Comparison of ENCODE assay signal across 10 mouse cellular contexts in the genomic region with DNA sequence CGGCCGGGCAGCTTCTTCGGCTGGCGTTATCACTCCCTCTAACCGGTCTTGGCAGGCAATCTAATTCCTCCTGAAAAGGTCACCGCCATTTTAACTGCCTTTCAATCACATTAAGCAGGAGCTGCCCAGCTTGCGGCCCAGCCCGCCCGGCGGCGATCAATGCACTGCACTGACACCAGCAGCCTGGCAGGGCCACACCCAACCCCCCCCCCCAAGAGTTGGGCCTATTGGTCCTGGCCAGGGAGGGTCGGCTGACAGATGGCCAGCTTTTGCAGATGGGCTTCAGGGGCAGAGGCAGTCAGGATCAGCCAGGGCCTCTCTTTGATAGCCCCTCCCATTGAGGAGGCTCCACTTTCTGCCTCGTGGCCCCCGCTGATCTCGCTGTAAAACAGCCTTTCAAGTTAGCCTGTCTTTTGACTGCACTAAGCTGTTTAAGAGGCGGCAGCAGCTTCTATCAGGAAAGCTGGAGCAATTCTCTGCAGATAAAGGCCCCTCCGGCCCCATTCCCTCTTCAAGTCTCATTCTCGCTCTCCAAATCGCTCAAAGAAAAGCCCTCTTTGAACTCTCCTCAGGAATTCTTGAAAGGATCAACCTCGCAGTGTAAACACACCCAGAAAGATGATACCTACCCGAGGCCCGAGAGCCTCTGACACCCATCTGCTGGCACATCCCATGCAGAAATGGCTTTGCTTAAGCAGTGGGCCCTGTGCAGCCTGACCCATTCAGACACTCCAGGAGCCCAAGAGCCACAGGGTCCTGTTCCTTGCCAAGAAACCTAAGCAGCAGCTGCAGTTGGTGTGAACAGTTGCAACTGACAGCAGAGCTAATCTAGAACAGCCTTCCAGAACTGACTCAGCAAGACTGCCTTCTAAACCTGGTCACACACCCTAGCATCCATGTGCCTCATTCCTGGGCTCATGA. TPM values are rescaled to one million over a fixed set of nuclear protein-coding genes. Genes with fewer than 3 reads are reported as not detected.
DNase-seq lines count a peak whose midpoint lies in the region; ATAC-seq and TF ChIP-seq lines count a peak whose summit lies in the region.
"Had no signal": no experiment of that assay in that cellular context is flagged by ENCODE, and none has a peak within 500 bp of the region (broad histone marks: within the 10 kb centered on the region; RNA-seq: fewer than 3 reads in every experiment).

No protein-coding gene starts in this region.

- H3K9ac ChIP-seq in hindbrain, embryonic 12.5 days = peak overlapping the region; percentile 33; the same call in 1 of the 2 replicates
- H3K9ac ChIP-seq in midbrain, postnatal 0 days (replicated peaks; ENCODE audit: low read length, poor library complexity, severe bottlenecking) = peak overlapping the region; percentile 33; the same call in 1 of the 2 replicates

- peak; percentile 72 for ATAC-seq in hindbrain, embryonic 12.5 days (ENCODE audit: low FRiP score)
- ATAC-seq in midbrain, postnatal 0 days (ENCODE audit: low FRiP score) = peak; percentile 39; the same call in 1 of the 2 replicates
- ATAC-seq in erythroid progenitor cell, adult 5-6 weeks (replicated peaks; ENCODE audit: low FRiP score, poor library complexity, severe bottlenecking) = no peak

- WGBS in hindbrain, embryonic 12.5 days = 19% methylated on average over 22 of the region's 22 CpGs
- 18% methylated on average over 22 of the region's 22 CpGs for WGBS in midbrain, postnatal 0 days

- H3K9me3 ChIP-seq in hindbrain, embryonic 12.5 days (replicated peaks) = no peaks in the 10 kb centered on the region
- no peaks in the 10 kb centered on the region for H3K9me3 ChIP-seq in midbrain, postnatal 0 days (ENCODE audit: low read length)

- peaks cover 91% of the 10 kb centered on the region for H3K4me1 ChIP-seq in hindbrain, embryonic 12.5 days
- peaks cover 10% of the 10 kb centered on the region; the same call in 1 of the 2 replicates for H3K4me1 ChIP-seq in midbrain, postnatal 0 days (ENCODE audit: insufficient read depth, low read length)

- intact Hi-C loops in gastrocnemius, adult 2 months (cut with DNase I) = no loop called here

- peak overlapping the region; percentile 33 for H3K4me3 ChIP-seq in gastrocnemius, adult 2 months
- no peak overlapping the region for H3K4me3 ChIP-seq in hindbrain, embryonic 12.5 days
- H3K4me3 ChIP-seq in midbrain, postnatal 0 days (ENCODE audit: low read depth, low read length) = no peak overlapping the region

- peak overlapping the region; percentile 91 for H3K27ac ChIP-seq in gastrocnemius, adult 2 months
- H3K27ac ChIP-seq in hindbrain, embryonic 12.5 days = peak overlapping the region; percentile 78
- H3K27ac ChIP-seq in midbrain, postnatal 0 days (ENCODE audit: low read depth, low read length) = peak overlapping the region; percentile 38

- no peak overlapping the region; the same call in 1 of the 2 replicates for H3K4me2 ChIP-seq in hindbrain, embryonic 12.5 days (replicated peaks)
- no peak overlapping the region for H3K4me2 ChIP-seq in midbrain, postnatal 0 days (ENCODE audit: low read depth, low read length, poor library complexity, severe bottlenecking)

- H3K36me3 ChIP-seq in hindbrain, embryonic 12.5 days = peaks cover 58% of the 10 kb centered on the region
- H3K36me3 ChIP-seq in midbrain, postnatal 0 days (ENCODE audit: insufficient read depth, low read length) = peaks cover 21% of the 10 kb centered on the region

- H3K27me3 ChIP-seq in hindbrain, embryonic 12.5 days = no peaks in the 10 kb centered on the region
- H3K27me3 ChIP-seq in midbrain, postnatal 0 days (ENCODE audit: insufficient read depth, low read length) = no peaks in the 10 kb centered on the region

- TF ChIP-seq CTCF in gastrocnemius, adult 2 months (IDR thresholded peaks at IDR 0.05) = no peak
- TF ChIP-seq CTCF in midbrain, postnatal 0 days (IDR thresholded peaks at IDR 0.05) = no peak

- DNase-seq in gastrocnemius, adult 2 months = peak; percentile 71
- DNase-seq in gastrocnemius, postnatal 4 days (ENCODE audit: low spot score in 2 of 2) = no peak
- DNase-seq in ZHBTc4 (ENCODE audit: low read depth, low spot score) = peak; percentile 83
- peak; percentile 65 for DNase-seq in midbrain, postnatal 0 days (ENCODE audit: low spot score)
- no peak for DNase-seq in spleen, postnatal 4 days (ENCODE audit: low spot score in 2 of 2)
- no peak for DNase-seq in layer of hippocampus, adult 9-10 months (ENCODE audit: low spot score)

RNA-seq across cellular contexts. Expression of gene Armh1, which starts 31.6 kb away (rescaled TPM):
- total RNA-seq in gastrocnemius, adult 2 months (2021) = not detected
- total RNA-seq in gastrocnemius, postnatal 4 days (2021) = not detected
- polyA plus RNA-seq in hindbrain, embryonic 12.5 days (2016; fragmentation: Nextera tagmentation; extraction: Ambion mirVana) = 0.78 and 1.3 TPM in 2 replicates
- total RNA-seq in midbrain, postnatal 0 days (2014; rRNA removed) = 1.8 and 3.1 TPM in 2 replicates
- polyA plus RNA-seq in midbrain, postnatal 0 days (2015; fragmentation: Nextera tagmentation; extraction: Ambion mirVana) = 2.5 and 2.6 TPM in 2 replicates
- total RNA-seq in erythroid progenitor cell, adult 5-6 weeks (2015; ENCODE audit: low replicate concordance) = not detected in 2 replicates
- total RNA-seq in erythroid progenitor cell, adult 5-6 weeks (2017; ENCODE audit: low replicate concordance) = not detected in 2 replicates
- total RNA-seq: hematopoietic stem cell, adult 5-6 weeks; neutrophil, adult 5-6 weeks had no signal

RNA-seq across cellular contexts. Expression of gene Tmem53, which starts 31.8 kb away (rescaled TPM):
- total RNA-seq in gastrocnemius, adult 2 months (2021) = 1 to 10 TPM; 2.7 to 6.6 TPM
- 10 to 100 TPM; 11.5 to 13.8 TPM for total RNA-seq in gastrocnemius, postnatal 4 days (2021)
- 9.0 and 9.6 TPM in 2 replicates for polyA plus RNA-seq in hindbrain, embryonic 12.5 days (2016; fragmentation: Nextera tagmentation; extraction: Ambion mirVana)
- 7.6 and 10.5 TPM in 2 replicates for total RNA-seq in midbrain, postnatal 0 days (2014; rRNA removed)
- 9.7 and 12.6 TPM in 2 replicates for polyA plus RNA-seq in midbrain, postnatal 0 days (2015; fragmentation: Nextera tagmentation; extraction: Ambion mirVana)
- 8.4 TPM in 1 of 2 replicates, not detected in the other for total RNA-seq in erythroid progenitor cell, adult 5-6 weeks (2015; ENCODE audit: low replicate concordance)
- 0.39 TPM in 1 of 2 replicates, not detected in the other for total RNA-seq in erythroid progenitor cell, adult 5-6 weeks (2017; ENCODE audit: low replicate concordance)
- total RNA-seq: hematopoietic stem cell, adult 5-6 weeks; neutrophil, adult 5-6 weeks had no signal

Comparison
In these comparisons a context has a peak if more than half of its experiments do, and no peak if none do; other contexts are left out.
1. DNase-seq: peak in gastrocnemius, adult 2 months (single experiment), ZHBTc4 (single experiment) and midbrain, postnatal 0 days (single experiment); none in gastrocnemius, postnatal 4 days (0 of 2), spleen, postnatal 4 days (0 of 2) and layer of hippocampus, adult 9-10 months (single experiment).
2. H3K27ac ChIP-seq: peak in every context shown above with its lines; median percentile 91 in gastrocnemius, adult 2 months; 78 in hindbrain, embryonic 12.5 days; 38 in midbrain, postnatal 0 days.